Mouse (Mus musculus) kidney, postnatal 10 days (tissue): ENCODE data around the gene Fdx1l.
"Not testable (repeated sequence)": the region's sequence is repeated elsewhere in the genome, so short reads cannot be mapped to it uniquely, and the experiment has no call there.

Experiments
- DNase-seq: peaks from one replicate; pipeline ENCODE4 v3.0.0; 2021; ENCODE audit warnings: mixed read lengths

Gene Fdx1l

GRCm38 (mm10) chr9:21067006-21067684 is 6.3 kb downstream of the Fdx1l start, which contains the start of gene Zglp1:
Gene Zglp1, minus strand, starts transcription at chr9:21067093.
- no peak for DNase-seq

- no peak for DNase-seq
These were observed 10.5 kb downstream of the Fdx1l start for GRCm38 (mm10) chr9:21062928-21063327.

GRCm38 (mm10) chr9:21051578-21051977 is 21.8 kb downstream of the Fdx1l start:
- DNase-seq = no peak

- no peak for DNase-seq
These were observed 28.2 kb downstream of the Fdx1l start for GRCm38 (mm10) chr9:21045235-21045634.

GRCm38 (mm10) chr9:21044785-21045184 is 28.6 kb downstream of the Fdx1l start:
- not testable (repeated sequence) for DNase-seq

GRCm38 (mm10) chr9:21043563-21043962 is 29.9 kb downstream of the Fdx1l start:
- no peak for DNase-seq

GRCm38 (mm10) chr9:21041308-21041707 is 32.1 kb downstream of the Fdx1l start:
- no peak for DNase-seq

- no peak for DNase-seq
These were observed 33.6 kb downstream of the Fdx1l start for GRCm38 (mm10) chr9:21039779-21040178.

- peak; percentile 74 for DNase-seq
These were observed 35.9 kb downstream of the Fdx1l start for GRCm38 (mm10) chr9:21037481-21037891.

GRCm38 (mm10) chr9:21036666-21037065 is 36.7 kb downstream of the Fdx1l start:
- no peak for DNase-seq

GRCm38 (mm10) chr9:21036161-21036560 is 37.3 kb downstream of the Fdx1l start:
- no peak for DNase-seq

GRCm38 (mm10) chr9:21035586-21035985 is 37.8 kb downstream of the Fdx1l start:
- no peak for DNase-seq

- DNase-seq = peak; percentile 58
These were observed 38.8 kb downstream of the Fdx1l start for GRCm38 (mm10) chr9:21034481-21035085.

- peak; percentile 93 for DNase-seq
These were observed 40.3 kb downstream of the Fdx1l start for GRCm38 (mm10) chr9:21033136-21033535.

GRCm38 (mm10) chr9:21032491-21032890 is 40.9 kb downstream of the Fdx1l start:
- no peak for DNase-seq

GRCm38 (mm10) chr9:21031896-21032351 is 41.5 kb downstream of the Fdx1l start, which contains the start of gene Icam5:
Gene Icam5, plus strand, starts transcription at chr9:21032073.
- no peak for DNase-seq

- DNase-seq = peak; percentile 73
These were observed 42.0 kb downstream of the Fdx1l start for GRCm38 (mm10) chr9:21031251-21031895.

- DNase-seq = peak; percentile 95
These were observed 42.6 kb downstream of the Fdx1l start for GRCm38 (mm10) chr9:21030781-21031250.

GRCm38 (mm10) chr9:21030055-21030600 is 43.3 kb downstream of the Fdx1l start:
- DNase-seq = no peak

GRCm38 (mm10) chr9:21029291-21030054 is 43.9 kb downstream of the Fdx1l start, which contains the start of gene Icam4:
Gene Icam4, plus strand, starts transcription at chr9:21029373.
- DNase-seq = peak; percentile 91

- no peak for DNase-seq
These were observed 44.8 kb downstream of the Fdx1l start for GRCm38 (mm10) chr9:21028560-21029110.

GRCm38 (mm10) chr9:21027774-21028290 is 45.6 kb downstream of the Fdx1l start:
- DNase-seq = no peak
